Mouse (Mus musculus) hindbrain, embryonic 10.5 days (tissue): ENCODE measurements at regions not wholly inside any gene's neighbourhood (a gene's known extent, or its start where the extent isn't known, plus 50 kb on each side); places are given as distances from the start of the nearest gene placed in this dataset.
A peak's percentile ranks its signal among the peaks of the same experiment; 100 is the strongest.

ENCODE experiments used
- DNase-seq: peaks from one replicate; pipeline ENCODE4 v3.0.0-alpha.2; 2017; ENCODE audit warnings: low spot score
- H3K27ac ChIP-seq: fragments of 300-500 bp; sonication (generic); 2 replicates; pipeline ENCODE4 v1.5.1; 2016; ENCODE audit warnings: mild to moderate bottlenecking, moderate library complexity
- H3K27me3 ChIP-seq: fragments of 300-500 bp; sonication (generic); 2 replicates; pipeline ENCODE4 v1.6.1; 2016; ENCODE audit warnings: mild to moderate bottlenecking; ENCODE audit not compliant: poor library complexity, insufficient read depth, severe bottlenecking
- H3K36me3 ChIP-seq: fragments of 300-500 bp; sonication (generic); 2 replicates; pipeline ENCODE4 v1.6.1; 2016; ENCODE audit warnings: mild to moderate bottlenecking, moderate library complexity
- H3K4me1 ChIP-seq: fragments of 300-500 bp; sonication (generic); replicated peaks from 2 replicates; pipeline ENCODE4 v1.6.1; 2016; ENCODE audit warnings: mild to moderate bottlenecking
- H3K4me3 ChIP-seq: fragments of 300-500 bp; sonication (generic); 2 replicates; pipeline ENCODE4 v1.5.1; 2016; ENCODE audit warnings: mild to moderate bottlenecking, moderate library complexity
- H3K9me3 ChIP-seq: fragments of 300-500 bp; sonication (generic); 2 replicates; pipeline ENCODE4 v1.6.1; 2016; ENCODE audit warnings: mild to moderate bottlenecking, moderate library complexity
- WGBS: fragments of 180-500 bp; shearing (Covaris S2); methylation state at CpG from one replicate; pipeline ENCODE4 v1.1.7; 2016; 5-methylcytosine and 5-hydroxymethylcytosine counted together

DNA sequence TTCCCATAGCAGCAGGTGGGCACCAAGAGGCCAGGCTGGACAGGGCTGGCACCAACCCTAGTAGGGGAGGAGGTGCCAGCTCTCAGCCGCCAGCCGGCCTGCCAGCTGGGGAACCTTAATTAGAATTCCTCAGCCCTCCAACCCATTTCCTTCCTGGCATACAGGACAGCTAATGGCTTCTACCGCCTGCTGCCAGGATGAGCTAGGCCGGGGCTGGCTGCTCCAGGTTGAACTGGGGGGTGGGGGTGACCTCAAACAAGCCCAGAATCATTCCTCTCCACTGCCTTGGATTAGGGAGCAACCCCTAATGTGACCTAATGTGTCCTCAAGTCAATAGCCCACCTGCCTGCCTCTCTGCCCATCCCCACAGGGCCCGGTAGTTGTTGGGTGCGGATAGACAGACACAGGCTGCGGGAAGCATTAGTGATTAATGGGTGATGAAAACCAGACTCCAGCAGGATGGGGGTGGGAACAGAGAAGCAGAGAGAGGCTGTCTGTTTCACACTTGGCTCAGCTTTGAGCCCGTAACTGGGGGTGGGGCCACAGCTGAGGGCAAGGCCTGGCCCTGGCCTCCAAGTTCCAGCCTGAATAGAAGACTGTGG lies 105.9 kb downstream of the Zfp36l2 start:
- no peak for DNase-seq
- Histone ChIP-seq H3K36me3 (no peaks in the 10 kb centered on the region), H3K4me1 (peaks cover 47% of the 10 kb centered on the region), H3K27me3 (no peaks in the 10 kb centered on the region; the same call in 1 of the 2 replicates), H3K9me3 (no peaks in the 10 kb centered on the region), H3K27ac (peak overlapping the region; percentile 69), H3K4me3 (no peak overlapping the region)
- WGBS = 75% methylated on average over 8 of the region's 8 CpGs

DNA sequence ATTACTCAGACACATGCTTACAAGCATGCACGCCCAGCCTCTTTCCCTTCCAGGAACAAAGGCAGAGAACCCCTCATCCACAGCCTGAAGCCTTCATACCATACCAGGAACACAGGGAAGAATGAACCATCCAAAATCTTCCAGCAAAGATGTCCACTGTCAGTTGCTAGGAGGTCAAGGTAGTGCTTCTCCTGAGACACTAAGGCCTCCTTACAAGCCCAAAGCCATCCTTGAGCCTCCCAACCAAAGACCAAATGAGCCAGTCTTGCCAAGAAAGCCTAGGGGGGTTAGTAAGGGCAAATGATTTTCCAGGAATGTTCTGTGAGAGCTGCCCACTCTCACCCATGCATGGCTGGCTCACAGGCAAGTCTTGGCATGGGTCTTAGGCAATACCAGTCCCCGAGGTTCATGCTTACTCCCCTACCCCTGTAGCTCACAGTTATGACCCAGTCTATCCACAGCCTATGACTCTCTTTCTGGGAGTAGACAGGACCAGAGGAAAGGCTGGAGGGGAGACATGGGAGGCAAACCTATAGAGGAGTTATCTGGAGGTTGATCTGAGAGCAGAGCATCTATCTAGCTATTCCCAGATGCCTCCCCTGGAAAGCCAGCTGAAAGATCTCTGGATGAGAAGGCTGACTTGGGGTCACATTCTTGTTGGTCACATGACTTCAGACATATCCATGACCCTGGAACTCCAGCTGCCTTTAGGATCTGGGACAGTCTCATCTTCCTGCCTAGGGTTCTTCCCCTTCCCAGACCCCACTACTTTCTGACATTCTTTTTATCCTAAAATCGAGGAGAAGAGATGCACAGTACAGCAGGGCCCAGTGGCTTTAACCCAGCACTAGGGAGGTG lies 112.4 kb downstream of the Zfp36l2 start:
- H3K36me3 ChIP-seq = no peaks in the 10 kb centered on the region
- 0 out of 2 replicates have a peak overlapping the region, but pooled peaks have one; percentile 13 for H3K27ac ChIP-seq
- H3K4me1 ChIP-seq = peaks cover 5% of the 10 kb centered on the region; the same call in 1 of the 2 replicates
- no peaks in the 10 kb centered on the region; the same call in 1 of the 2 replicates for H3K27me3 ChIP-seq
- H3K4me3 ChIP-seq = no peak overlapping the region
- 80% methylated on average over 3 of the region's 3 CpGs for WGBS
- no peaks in the 10 kb centered on the region for H3K9me3 ChIP-seq
- no peak for DNase-seq

- Histone ChIP-seq H3K27ac (peak overlapping the region; percentile 9; the same call in 1 of the 2 replicates), H3K9me3 (no peaks in the 10 kb centered on the region), H3K27me3 (no peaks in the 10 kb centered on the region; the same call in 1 of the 2 replicates), H3K4me3 (no peak overlapping the region), H3K36me3 (no peaks in the 10 kb centered on the region), H3K4me1 (peaks cover 5% of the 10 kb centered on the region; the same call in 1 of the 2 replicates)
- DNase-seq = no peak
- 79% methylated on average over 10 of the region's 10 CpGs for WGBS
These were observed 113.6 kb downstream of the Zfp36l2 start for GRCm38 (mm10) chr17:84074000-84074782.

- DNase-seq = no peak
- H3K36me3 ChIP-seq = no peaks in the 10 kb centered on the region
- H3K4me1 ChIP-seq = peaks cover 18% of the 10 kb centered on the region
- no peak overlapping the region for H3K4me3 ChIP-seq
- 0 out of 2 replicates have a peak overlapping the region, but pooled peaks have one; percentile 2 for H3K27ac ChIP-seq
- WGBS = 62% methylated on average over 4 of the region's 4 CpGs
- no peaks in the 10 kb centered on the region for H3K9me3 ChIP-seq
- H3K27me3 ChIP-seq = peaks cover 7% of the 10 kb centered on the region; the same call in 1 of the 2 replicates
These were observed 115.2 kb downstream of the Zfp36l2 start for GRCm38 (mm10) chr17:84072426-84073030.

DNA sequence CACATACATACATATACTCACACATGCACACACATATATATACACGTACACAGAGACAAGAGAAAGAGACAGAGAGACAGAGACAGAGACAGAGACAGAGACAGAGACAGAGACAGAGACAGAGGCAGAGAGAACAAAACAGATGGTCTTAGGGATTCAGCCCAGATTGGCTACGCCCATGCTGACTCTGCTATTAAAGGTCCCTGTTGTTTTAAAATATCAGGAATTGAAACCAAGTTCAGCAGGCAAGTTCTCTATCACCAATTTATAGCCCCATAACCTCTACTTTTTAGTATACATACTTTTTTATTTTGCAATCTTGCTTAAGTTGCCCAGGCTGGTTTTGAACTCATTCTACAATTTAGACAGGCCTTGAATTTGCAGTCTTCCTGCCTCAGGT lies 115.9 kb downstream of the Zfp36l2 start:
- Histone ChIP-seq H3K27me3 (peaks cover 8% of the 10 kb centered on the region; the same call in 1 of the 2 replicates), H3K36me3 (no peaks in the 10 kb centered on the region), H3K4me1 (peaks cover 25% of the 10 kb centered on the region), H3K27ac (no peak overlapping the region), H3K9me3 (0 out of 2 replicates have a peak, but pooled peaks cover 4% of the 10 kb centered on the region), H3K4me3 (no peak overlapping the region)
- DNase-seq = no peak
- WGBS = 91% methylated on average over 2 of the region's 2 CpGs

DNA sequence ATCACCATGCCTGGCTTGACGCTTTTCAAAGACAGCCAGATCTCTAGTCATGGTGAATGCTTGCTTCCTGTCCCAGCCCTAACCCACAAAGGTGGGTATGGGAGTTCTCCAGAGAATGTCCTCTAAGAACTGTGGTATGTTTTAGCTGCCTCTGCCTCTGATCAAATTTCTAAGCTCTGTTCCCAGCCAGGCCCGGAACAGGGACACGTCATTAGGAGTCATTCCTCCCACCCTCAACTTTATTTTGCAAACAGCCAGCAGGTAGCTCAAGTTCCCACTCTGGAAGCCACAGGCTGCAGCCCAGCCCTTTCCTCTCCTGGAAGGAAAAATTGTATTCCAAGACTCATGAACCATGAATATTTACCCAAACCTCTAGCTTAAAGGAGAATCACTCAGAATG lies 117.2 kb downstream of the Zfp36l2 start:
- H3K27ac ChIP-seq = no peak overlapping the region
- no peak overlapping the region for H3K4me3 ChIP-seq
- H3K36me3 ChIP-seq = no peaks in the 10 kb centered on the region
- 86% methylated on average over 3 of the region's 3 CpGs for WGBS
- H3K4me1 ChIP-seq = peaks cover 29% of the 10 kb centered on the region
- peaks cover 13% of the 10 kb centered on the region; the same call in 1 of the 2 replicates for H3K27me3 ChIP-seq
- no peak for DNase-seq
- H3K9me3 ChIP-seq = 0 out of 2 replicates have a peak, but pooled peaks cover 9% of the 10 kb centered on the region

- H3K4me3 ChIP-seq = 0 out of 2 replicates have a peak overlapping the region, but pooled peaks have one; percentile 11
- peaks cover 32% of the 10 kb centered on the region for H3K4me1 ChIP-seq
- 0 out of 2 replicates have a peak, but pooled peaks cover 9% of the 10 kb centered on the region for H3K9me3 ChIP-seq
- DNase-seq = peak; percentile 51
- peak overlapping the region; percentile 81 for H3K27ac ChIP-seq
- 36% methylated on average over 26 of the region's 26 CpGs for WGBS
- no peaks in the 10 kb centered on the region for H3K36me3 ChIP-seq
- H3K27me3 ChIP-seq = peaks cover 13% of the 10 kb centered on the region; the same call in 1 of the 2 replicates
These were observed 120.6 kb downstream of the Zfp36l2 start for GRCm38 (mm10) chr17:84067102-84067501.

GRCm38 (mm10) chr17:84063791-84064190 lies 124.0 kb downstream of the Zfp36l2 start:
- whole genome bisulfite sequencing = 46% methylated on average over 7 of the region's 7 CpGs
- peaks cover 13% of the 10 kb centered on the region; the same call in 1 of the 2 replicates for H3K27me3 ChIP-seq
- no peak for DNase-seq
- 0 out of 2 replicates have a peak, but pooled peaks cover 9% of the 10 kb centered on the region for H3K9me3 ChIP-seq
- H3K27ac ChIP-seq = peak overlapping the region; percentile 77
- H3K4me3 ChIP-seq = no peak overlapping the region
- H3K36me3 ChIP-seq = no peaks in the 10 kb centered on the region
- peaks cover 52% of the 10 kb centered on the region for H3K4me1 ChIP-seq

DNA sequence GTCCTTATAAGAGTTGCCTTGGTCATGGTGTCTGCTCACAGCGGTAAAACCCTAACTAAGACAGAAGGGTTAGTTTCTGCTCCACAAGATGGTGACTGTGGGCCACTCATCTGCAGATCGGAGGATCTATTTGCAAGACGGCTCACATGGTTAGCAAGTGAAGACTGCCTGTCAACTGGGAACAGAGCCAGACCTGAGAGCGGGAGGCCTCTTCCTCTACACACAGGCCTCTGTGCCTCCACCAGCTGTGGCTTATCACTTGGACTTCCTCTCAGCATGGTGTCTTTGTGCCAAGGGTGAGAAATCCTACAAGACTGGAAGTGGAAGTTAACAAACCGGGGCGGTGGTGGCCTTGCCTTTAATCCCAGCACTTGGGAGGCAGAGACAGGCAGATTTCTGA lies 126.1 kb downstream of the Zfp36l2 start:
- H3K9me3 ChIP-seq = 0 out of 2 replicates have a peak, but pooled peaks cover 3% of the 10 kb centered on the region
- H3K4me3 ChIP-seq = no peak overlapping the region
- no peaks in the 10 kb centered on the region for H3K36me3 ChIP-seq
- peaks cover 4% of the 10 kb centered on the region; the same call in 1 of the 2 replicates for H3K27me3 ChIP-seq
- peaks cover 53% of the 10 kb centered on the region for H3K4me1 ChIP-seq
- no peak for DNase-seq
- H3K27ac ChIP-seq = no peak overlapping the region
- WGBS = 89% methylated on average over 6 of the region's 6 CpGs

DNA sequence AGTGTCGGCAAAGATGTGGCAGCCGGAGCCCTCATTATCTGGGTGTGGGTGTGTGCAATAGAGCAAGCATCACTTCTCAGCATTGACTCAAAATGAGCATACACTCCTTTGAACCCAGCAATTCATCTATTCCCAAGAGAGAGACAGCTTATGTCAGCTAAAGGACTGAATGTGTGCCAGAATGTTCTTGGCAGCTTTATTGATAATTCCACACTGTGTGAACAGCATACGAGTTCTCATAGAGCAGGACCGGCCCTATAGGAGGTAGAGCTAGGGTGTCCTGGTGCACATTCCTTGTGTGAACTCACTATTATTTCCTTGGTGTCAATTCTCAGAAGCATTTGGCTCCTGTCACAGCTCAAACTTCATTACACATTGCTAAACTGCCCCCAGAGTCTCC lies 131.3 kb downstream of the Zfp36l2 start:
- no peaks in the 10 kb centered on the region for H3K27me3 ChIP-seq
- DNase-seq = no peak
- H3K4me3 ChIP-seq = no peak overlapping the region
- peaks cover 49% of the 10 kb centered on the region for H3K4me1 ChIP-seq
- no peaks in the 10 kb centered on the region for H3K36me3 ChIP-seq
- H3K27ac ChIP-seq = peak overlapping the region; percentile 36
- H3K9me3 ChIP-seq = no peaks in the 10 kb centered on the region
- WGBS = 93% methylated on average over 4 of the region's 4 CpGs

DNA sequence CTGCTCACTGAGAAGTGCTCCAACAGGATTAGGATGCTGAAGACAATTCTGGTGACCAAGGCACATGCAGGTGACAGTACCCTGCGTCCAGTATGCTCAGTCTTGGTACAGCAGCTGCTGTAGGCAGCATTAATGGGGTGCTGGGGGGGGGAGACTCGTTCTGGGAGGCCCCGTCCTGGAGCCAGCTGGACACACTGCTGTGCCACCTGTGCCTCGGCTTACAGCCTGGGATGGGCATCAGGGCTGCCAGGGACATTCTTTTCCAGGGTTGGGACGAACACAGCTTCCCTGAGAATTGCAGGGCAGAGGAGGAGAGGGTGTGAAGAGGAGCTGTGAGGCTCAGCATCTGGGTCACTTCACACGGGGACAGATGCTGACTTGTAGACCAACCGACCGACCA lies 135.3 kb downstream of the Zfp36l2 start:
- Histone ChIP-seq H3K4me1 (peaks cover 21% of the 10 kb centered on the region), H3K27ac (0 out of 2 replicates have a peak overlapping the region, but pooled peaks have one; percentile 35), H3K4me3 (no peak overlapping the region), H3K36me3 (no peaks in the 10 kb centered on the region), H3K27me3 (no peaks in the 10 kb centered on the region), H3K9me3 (peaks cover 3% of the 10 kb centered on the region; the same call in 1 of the 2 replicates)
- DNase-seq = no peak
- WGBS = 87% methylated on average over 8 of the region's 8 CpGs

DNA sequence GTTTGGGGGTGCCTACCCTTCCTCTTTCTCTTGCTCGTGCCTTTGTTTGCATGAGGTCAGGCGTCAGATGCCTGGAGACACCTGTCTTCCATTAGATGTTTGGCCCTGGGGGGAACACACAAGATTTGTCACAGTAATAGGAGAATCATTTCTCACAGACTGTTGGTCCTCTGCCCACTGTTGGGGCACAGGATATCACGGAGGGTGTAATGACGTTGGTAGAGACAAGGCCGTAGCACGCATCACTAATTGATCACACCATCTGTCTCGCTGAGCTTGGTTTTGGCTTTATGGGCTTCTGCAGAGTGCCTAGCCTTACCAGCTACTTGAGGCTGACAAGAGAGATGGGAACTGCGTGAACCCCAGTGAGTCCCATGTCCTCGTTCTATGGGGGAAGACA lies 136.5 kb downstream of the Zfp36l2 start:
- no peak for DNase-seq
- Histone ChIP-seq H3K36me3 (no peaks in the 10 kb centered on the region), H3K27ac (no peak overlapping the region), H3K27me3 (no peaks in the 10 kb centered on the region), H3K4me1 (0 out of 2 replicates have a peak, but pooled peaks cover 10% of the 10 kb centered on the region), H3K9me3 (peaks cover 7% of the 10 kb centered on the region; the same call in 1 of the 2 replicates), H3K4me3 (no peak overlapping the region)
- 83% methylated on average over 9 of the region's 9 CpGs for WGBS
